Mouse (Mus musculus) intestine, postnatal 0 days (tissue): ENCODE data around the gene Gm42791. TPM values are rescaled to one million over a fixed set of nuclear protein-coding genes. Genes with fewer than 3 reads are reported as not detected.

ENCODE experiments used
- ATAC-seq: fragments of 200-750 bp; cut with Nextera tagmentation; 2 replicates; pipeline ENCODE4 v1.8.0; 2017; ENCODE audit warnings: mild to moderate bottlenecking, moderate TSS enrichment, moderate library complexity
- H3K27ac ChIP-seq: fragments of 300-500 bp; sonication (generic); 2 replicates; pipeline ENCODE4 v1.5.1; 2014; ENCODE audit warnings: mild to moderate bottlenecking, low read depth, low read length, moderate library complexity
- H3K27me3 ChIP-seq: fragments of 300-500 bp; sonication (generic); replicated peaks from 2 replicates; pipeline ENCODE4 v1.6.1; 2014; ENCODE audit warnings: low read length, mixed read lengths; ENCODE audit not compliant: control insufficient read depth, insufficient read depth
- H3K36me3 ChIP-seq: fragments of 300-500 bp; sonication (generic); 2 replicates; pipeline ENCODE4 v1.6.1; 2014; ENCODE audit warnings: mild to moderate bottlenecking, moderate library complexity; ENCODE audit not compliant: control insufficient read depth, insufficient read depth
- H3K4me1 ChIP-seq: fragments of 300-500 bp; sonication (generic); replicated peaks from 2 replicates; pipeline ENCODE4 v1.6.1; 2014; ENCODE audit warnings: antibody characterized with exemption, low read length, mixed read lengths; ENCODE audit not compliant: control insufficient read depth, insufficient read depth
- H3K4me2 ChIP-seq: fragments of 300-500 bp; sonication (generic); replicated peaks from 2 replicates; pipeline ENCODE4 v1.6.1; 2014; ENCODE audit warnings: low read depth, mild to moderate bottlenecking, moderate library complexity
- H3K4me3 ChIP-seq: fragments of 300-500 bp; sonication (generic); 2 replicates; pipeline ENCODE4 v1.5.1; 2014; ENCODE audit warnings: low read depth, low read length
- H3K9ac ChIP-seq: fragments of 300-500 bp; sonication (generic); 2 replicates; pipeline ENCODE4 v1.6.1; 2014; ENCODE audit warnings: mild to moderate bottlenecking, low read depth, low read length
- H3K9me3 ChIP-seq: fragments of 300-500 bp; sonication (generic); 2 replicates; pipeline ENCODE4 v1.6.1; 2016; ENCODE audit warnings: mixed run types; ENCODE audit not compliant: control insufficient read depth
- CTCF ChIP-seq: sonication (generic); IDR thresholded peaks from 2 replicates; pipeline ENCODE4 v1.5.1; 2016; ENCODE audit warnings: low read depth, mild to moderate bottlenecking, control low read depth, antibody characterized with exemption, moderate library complexity
- WGBS: fragments of 180-500 bp; shearing (Covaris S2); extraction: QIAGEN DNeasy Blood & Tissue Kit; methylation state at CpG from one replicate; pipeline ENCODE4 v1.1.7; 2014; 5-methylcytosine and 5-hydroxymethylcytosine counted together
- polyA plus RNA-seq: library from polyadenylated mRNA; unstranded; fragments of >200 nt; fragmentation: Nextera tagmentation; extraction: Ambion mirVana; gene quantifications from 2 replicates; pipeline ENCODE4 v1.2.1, GENCODE M21; 2015

Gene Gm42791
- polyA plus RNA-seq, 1 experiment from 2014 or later = not detected

DNA sequence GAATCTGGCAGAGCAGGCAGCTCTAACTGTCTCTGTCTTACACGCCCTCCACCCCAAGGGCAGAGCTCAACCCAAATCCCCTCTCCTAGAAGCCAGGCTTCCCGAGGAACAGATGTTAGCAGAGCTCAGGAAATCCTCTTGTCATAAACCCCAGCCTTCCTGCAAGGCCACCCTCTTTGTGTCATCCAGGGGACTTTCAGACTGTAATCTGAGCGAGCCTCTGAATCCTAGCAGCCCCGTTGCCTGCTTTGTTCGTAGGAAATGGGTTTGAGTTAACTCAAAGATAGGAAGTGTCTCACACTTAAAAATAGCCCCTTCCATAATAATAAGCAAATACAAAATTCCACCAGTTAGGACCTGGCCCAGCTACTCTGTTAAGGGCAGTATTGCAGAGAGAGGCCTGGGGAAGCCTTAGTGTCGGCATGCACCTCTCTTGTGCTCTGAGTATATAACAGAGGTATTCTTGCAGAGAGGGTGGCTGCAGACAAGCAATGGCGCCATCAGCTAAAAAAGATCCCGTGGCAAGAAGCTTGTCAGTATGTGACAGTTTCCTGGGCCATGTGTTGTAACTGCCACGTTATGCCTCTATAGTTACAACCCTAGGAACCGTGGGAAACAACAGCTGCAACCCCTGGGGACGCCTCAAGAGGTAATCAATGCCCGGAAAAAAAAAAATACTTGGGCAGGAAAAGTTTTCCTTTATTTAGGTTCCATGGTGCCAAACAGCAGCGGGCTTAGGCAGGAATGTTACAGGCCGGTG, 17.1 kb downstream of the Gm42791 start:
- 0 out of 2 replicates have a peak, but pooled peaks cover 5% of the 10 kb centered on the region for H3K4me1 ChIP-seq
- no peaks in the 10 kb centered on the region for H3K27me3 ChIP-seq
- no peak overlapping the region for H3K9ac ChIP-seq
- H3K27ac ChIP-seq = peak overlapping the region; percentile 15
- no peak overlapping the region for H3K4me3 ChIP-seq
- TF ChIP-seq CTCF = no peak
- peak overlapping the region; percentile 22; the same call in 1 of the 2 replicates for H3K4me2 ChIP-seq
- H3K36me3 ChIP-seq = no peaks in the 10 kb centered on the region
- ATAC-seq = peak; percentile 48; the same call in 1 of the 2 replicates
- WGBS = 27% methylated on average over 14 of the region's 14 CpGs
- H3K9me3 ChIP-seq = no peaks in the 10 kb centered on the region

DNA sequence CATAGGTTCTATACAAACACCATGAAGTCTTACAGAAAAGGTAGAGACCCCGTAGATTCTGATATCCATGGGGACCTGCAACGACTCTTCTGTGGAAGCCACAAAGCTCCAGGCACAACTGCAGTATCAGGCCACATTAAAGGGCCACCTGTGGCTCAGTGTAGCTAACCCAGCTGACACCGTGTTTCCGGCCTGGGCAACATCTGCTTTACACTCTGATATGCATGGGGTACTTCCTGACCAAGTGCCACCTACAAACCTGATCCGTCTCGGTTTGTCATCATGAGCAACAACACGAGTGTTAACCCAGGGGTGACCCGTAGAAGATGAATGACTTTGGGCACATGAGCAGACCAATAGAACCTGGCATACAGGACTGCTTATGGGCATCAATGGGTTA, 18.1 kb downstream of the Gm42791 start:
- H3K4me3 ChIP-seq = no peak overlapping the region
- no peak overlapping the region for H3K4me2 ChIP-seq
- 0 out of 2 replicates have a peak, but pooled peaks cover 5% of the 10 kb centered on the region for H3K4me1 ChIP-seq
- 90% methylated on average over 8 of the region's 8 CpGs for WGBS
- no peak for TF ChIP-seq CTCF
- no peak overlapping the region for H3K27ac ChIP-seq
- no peaks in the 10 kb centered on the region for H3K9me3 ChIP-seq
- no peaks in the 10 kb centered on the region for H3K36me3 ChIP-seq
- no peak for ATAC-seq
- H3K9ac ChIP-seq = no peak overlapping the region
- H3K27me3 ChIP-seq = no peaks in the 10 kb centered on the region

DNA sequence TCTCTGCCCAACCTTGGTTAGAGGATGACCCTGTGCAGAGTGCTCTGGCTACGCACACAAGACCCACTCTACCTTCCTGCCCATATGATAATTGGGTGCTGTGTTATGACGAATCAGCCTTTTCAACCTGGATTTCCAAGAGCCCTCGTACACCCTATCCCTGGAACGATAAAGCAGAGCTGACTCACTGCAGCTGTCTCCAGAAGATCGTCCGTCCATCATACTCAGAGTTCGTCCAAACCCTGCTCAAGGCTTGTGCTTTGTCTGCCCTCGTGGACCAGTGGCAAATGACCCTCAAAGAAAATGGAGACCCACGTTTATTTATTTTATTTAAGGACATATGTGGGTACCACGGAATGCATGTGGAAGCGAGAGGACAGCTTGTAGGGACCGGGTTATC, 19.9 kb downstream of the Gm42791 start:
- Histone ChIP-seq H3K4me2 (no peak overlapping the region), H3K9ac (no peak overlapping the region), H3K36me3 (no peaks in the 10 kb centered on the region), H3K4me3 (no peak overlapping the region), H3K27me3 (no peaks in the 10 kb centered on the region), H3K27ac (no peak overlapping the region), H3K9me3 (no peaks in the 10 kb centered on the region), H3K4me1 (0 out of 2 replicates have a peak, but pooled peaks cover 5% of the 10 kb centered on the region)
- 94% methylated on average over 12 of the region's 12 CpGs for WGBS
- no peak for ATAC-seq
- no peak for TF ChIP-seq CTCF

DNA sequence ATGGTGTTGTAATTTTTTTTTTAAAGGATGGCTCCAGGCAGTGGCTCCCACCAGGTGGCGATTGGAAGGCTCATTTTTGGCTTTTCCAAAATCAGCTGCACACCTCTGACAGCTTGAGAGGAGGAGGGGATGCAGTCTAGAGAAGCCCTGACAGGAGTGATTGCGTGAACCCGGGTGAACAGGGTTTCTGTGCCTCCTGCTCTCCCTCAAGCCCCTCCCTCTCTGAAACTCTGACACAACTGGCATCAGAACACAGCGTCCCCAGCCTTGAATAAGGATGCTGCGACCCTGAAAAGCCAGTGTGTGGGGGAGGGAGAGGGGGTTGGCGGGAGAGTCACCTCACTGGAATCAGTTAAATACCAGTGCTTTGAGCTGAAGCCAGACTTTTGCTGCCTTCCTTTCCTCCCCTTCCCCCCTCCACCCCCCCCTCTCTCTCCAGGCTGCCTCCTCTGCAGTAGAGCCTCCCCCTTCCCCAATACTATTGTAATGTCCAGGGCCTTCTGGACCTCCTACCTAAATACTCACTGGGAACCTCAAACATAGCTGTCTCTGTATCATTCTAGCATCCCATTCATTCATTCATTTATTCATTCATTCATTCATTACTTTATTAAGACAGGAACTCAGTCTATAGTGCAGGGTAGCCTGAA, 21.8 kb downstream of the Gm42791 start:
- no peak overlapping the region for H3K9ac ChIP-seq
- no peak overlapping the region for H3K4me2 ChIP-seq
- 33% methylated on average over 6 of the region's 6 CpGs for WGBS
- TF ChIP-seq CTCF = no peak
- no peak for ATAC-seq
- no peaks in the 10 kb centered on the region for H3K9me3 ChIP-seq
- peaks cover 2% of the 10 kb centered on the region; the same call in 1 of the 2 replicates for H3K4me1 ChIP-seq
- H3K27me3 ChIP-seq = no peaks in the 10 kb centered on the region
- no peak overlapping the region for H3K4me3 ChIP-seq
- H3K27ac ChIP-seq = no peak overlapping the region
- no peaks in the 10 kb centered on the region for H3K36me3 ChIP-seq

DNA sequence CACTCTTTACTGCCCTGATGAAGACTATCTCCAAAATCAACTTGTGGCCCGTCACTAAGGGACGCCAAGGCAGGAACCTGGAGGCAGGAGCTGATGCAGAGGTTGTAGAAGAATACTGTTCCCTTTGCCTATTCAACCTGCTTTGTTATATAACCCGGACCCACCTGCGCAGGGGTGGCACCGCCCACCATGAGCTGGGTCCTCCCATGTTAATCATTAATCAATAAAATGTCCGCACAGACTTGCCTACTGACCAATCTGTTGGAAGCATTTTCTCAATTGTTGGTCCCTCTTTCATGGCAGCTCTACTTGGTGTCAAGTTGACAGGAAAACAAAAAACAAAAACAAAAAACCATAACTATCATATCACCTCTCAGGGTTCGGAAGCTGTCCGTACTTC, 22.8 kb downstream of the Gm42791 start:
- Histone ChIP-seq H3K27ac (no peak overlapping the region), H3K9me3 (no peaks in the 10 kb centered on the region), H3K4me2 (no peak overlapping the region), H3K4me3 (no peak overlapping the region), H3K27me3 (no peaks in the 10 kb centered on the region), H3K4me1 (no peaks in the 10 kb centered on the region; the same call in 1 of the 2 replicates), H3K9ac (no peak overlapping the region), H3K36me3 (no peaks in the 10 kb centered on the region)
- ATAC-seq = no peak
- 68% methylated on average over 8 of the region's 8 CpGs for WGBS
- TF ChIP-seq CTCF = no peak

DNA sequence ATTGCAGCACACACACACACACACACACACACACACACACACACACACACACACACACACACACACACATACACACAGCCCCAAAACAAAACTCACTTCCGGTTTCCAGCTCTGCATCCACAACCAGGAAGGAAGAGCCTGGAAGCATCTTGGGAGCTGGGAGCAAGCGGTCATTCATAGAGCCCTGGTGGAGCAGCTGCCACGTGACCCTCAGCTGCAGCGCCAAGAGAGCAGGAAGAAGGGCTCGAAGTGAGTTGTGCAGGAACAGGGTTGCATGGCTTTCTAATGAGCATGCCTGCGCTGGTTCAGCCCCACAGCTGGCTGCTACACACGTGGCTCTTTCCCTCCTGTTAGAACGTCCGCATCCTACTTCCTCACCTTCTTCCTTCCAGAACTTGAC, 25.3 kb downstream of the Gm42791 start:
- 49% methylated on average over 9 of the region's 9 CpGs for WGBS

More for the DNA sequence above, 25.3 kb downstream of the Gm42791 start:
- Histone ChIP-seq H3K9ac (no peak overlapping the region), H3K36me3 (no peaks in the 10 kb centered on the region), H3K4me2 (no peak overlapping the region), H3K4me1 (no peaks in the 10 kb centered on the region; the same call in 1 of the 2 replicates), H3K9me3 (no peaks in the 10 kb centered on the region), H3K27me3 (no peaks in the 10 kb centered on the region), H3K4me3 (no peak overlapping the region), H3K27ac (no peak overlapping the region)
- no peak for TF ChIP-seq CTCF
- ATAC-seq = peak; percentile 58
